ENCODE assay signal across 22 mouse cellular contexts in the genomic region with DNA sequence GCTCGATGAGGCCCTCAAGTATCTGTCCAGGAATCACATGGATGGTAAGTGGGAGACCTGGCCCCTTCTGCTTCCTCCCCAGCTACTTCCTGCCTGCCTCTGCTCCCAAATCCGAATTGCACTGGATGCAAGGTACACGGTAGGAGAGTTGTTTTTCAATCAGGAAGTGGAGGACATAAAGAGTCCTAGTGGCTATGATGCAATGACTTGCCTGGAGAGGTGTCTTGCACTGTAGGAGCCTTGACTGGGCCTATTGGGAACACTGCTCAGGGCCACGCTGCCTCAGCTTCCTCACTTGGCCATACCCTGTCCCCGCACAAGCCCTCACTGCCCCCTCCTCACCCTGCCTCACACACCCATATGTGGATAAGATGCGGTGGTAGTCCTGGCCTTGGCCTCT. TPM values are rescaled to one million over a fixed set of nuclear protein-coding genes. Genes with fewer than 3 reads are reported as not detected.
A peak's percentile ranks its signal among the peaks of the same experiment; 100 is the strongest.
DNase-seq lines count a peak whose midpoint lies in the region; ATAC-seq and TF ChIP-seq lines count a peak whose summit lies in the region.
"Had no signal": no experiment of that assay in that cellular context is flagged by ENCODE, and none has a peak within 500 bp of the region (broad histone marks: within the 10 kb centered on the region; RNA-seq: fewer than 3 reads in every experiment).

No protein-coding gene starts in this region.

- peak overlapping the region; percentile 50 for H3K27ac ChIP-seq in lung, embryonic 15.5 days
- H3K27ac ChIP-seq in intestine, embryonic 15.5 days = no peak overlapping the region
- no peak overlapping the region for H3K27ac ChIP-seq in forebrain, postnatal 0 days (ENCODE audit: low read depth, low read length)
- H3K27ac ChIP-seq: embryonic facial prominence, embryonic 13.5 days; forebrain, embryonic 12.5 days; gastrocnemius, adult 2 months; heart, embryonic 15.5 days; hindbrain, embryonic 13.5 days had no signal

- no peak overlapping the region for H3K9ac ChIP-seq in lung, embryonic 15.5 days
- no peak overlapping the region for H3K9ac ChIP-seq in intestine, embryonic 15.5 days
- no peak overlapping the region for H3K9ac ChIP-seq in forebrain, postnatal 0 days
- H3K9ac ChIP-seq: embryonic facial prominence, embryonic 13.5 days; forebrain, embryonic 12.5 days; heart, embryonic 15.5 days; hindbrain, embryonic 13.5 days had no signal

- WGBS in lung, embryonic 15.5 days = 73% methylated on average over 6 of the region's 6 CpGs
- 73% methylated on average over 6 of the region's 6 CpGs for WGBS in intestine, embryonic 15.5 days
- WGBS in forebrain, postnatal 0 days = 89% methylated on average over 6 of the region's 6 CpGs

- H3K9me3 ChIP-seq in lung, embryonic 15.5 days = no peaks in the 10 kb centered on the region
- H3K9me3 ChIP-seq in intestine, embryonic 15.5 days = no peaks in the 10 kb centered on the region
- no peaks in the 10 kb centered on the region for H3K9me3 ChIP-seq in megakaryocyte, embryonic 14.5 days
- no peaks in the 10 kb centered on the region for H3K9me3 ChIP-seq in forebrain, postnatal 0 days (ENCODE audit: low read length)
- H3K9me3 ChIP-seq: embryonic facial prominence, embryonic 13.5 days; forebrain, embryonic 12.5 days; heart, embryonic 15.5 days; hindbrain, embryonic 13.5 days had no signal

- DNase-seq in lung, postnatal 14 days = no peak
- no peak for DNase-seq in forebrain, postnatal 0 days
- no peak for DNase-seq in left cerebral cortex, adult 11 months (ENCODE audit: low spot score)
- DNase-seq: adrenal gland, adult 2 months; adrenal gland, postnatal 25 days; cerebellum, adult 18-20 months; cerebellum, adult 9-11 months; cerebellum, postnatal 36 days; gastrocnemius, adult 2 months; gastrocnemius, postnatal 25 days; heart, adult 11 months; heart, postnatal 14 days had no signal

- no peak overlapping the region for H3K4me3 ChIP-seq in lung, embryonic 15.5 days
- no peak overlapping the region for H3K4me3 ChIP-seq in intestine, embryonic 15.5 days (replicated peaks)
- peak overlapping the region; percentile 36 for H3K4me3 ChIP-seq in megakaryocyte, embryonic 14.5 days (replicated peaks)
- no peak overlapping the region for H3K4me3 ChIP-seq in forebrain, postnatal 0 days (ENCODE audit: low read depth, low read length)
- H3K4me3 ChIP-seq: embryonic facial prominence, embryonic 13.5 days; forebrain, embryonic 12.5 days; gastrocnemius, adult 2 months; heart, embryonic 15.5 days; hindbrain, embryonic 13.5 days had no signal

- H3K4me2 ChIP-seq in lung, embryonic 15.5 days = no peak overlapping the region
- no peak overlapping the region for H3K4me2 ChIP-seq in intestine, embryonic 15.5 days (replicated peaks)
- no peak overlapping the region for H3K4me2 ChIP-seq in forebrain, postnatal 0 days (ENCODE audit: low read depth)
- H3K4me2 ChIP-seq: embryonic facial prominence, embryonic 13.5 days; forebrain, embryonic 12.5 days; heart, embryonic 11.5 days; heart, embryonic 15.5 days; hindbrain, embryonic 13.5 days had no signal

- TF ChIP-seq CTCF in forebrain, postnatal 0 days (IDR thresholded peaks at IDR 0.05; ENCODE audit: low read depth) = no peak

- H3K36me3 ChIP-seq in lung, embryonic 15.5 days = no peaks in the 10 kb centered on the region
- H3K36me3 ChIP-seq in intestine, embryonic 15.5 days = no peaks in the 10 kb centered on the region
- peaks cover 100% of the 10 kb centered on the region for H3K36me3 ChIP-seq in megakaryocyte, embryonic 14.5 days (replicated peaks; ENCODE audit: low read length)
- no peaks in the 10 kb centered on the region for H3K36me3 ChIP-seq in forebrain, postnatal 0 days (ENCODE audit: insufficient read depth)
- H3K36me3 ChIP-seq: embryonic facial prominence, embryonic 13.5 days; forebrain, embryonic 12.5 days; heart, embryonic 15.5 days; hindbrain, embryonic 13.5 days had no signal

- peaks cover 36% of the 10 kb centered on the region for H3K4me1 ChIP-seq in lung, embryonic 15.5 days
- H3K4me1 ChIP-seq in intestine, embryonic 15.5 days (replicated peaks) = peaks cover 26% of the 10 kb centered on the region
- peaks cover 97% of the 10 kb centered on the region for H3K4me1 ChIP-seq in megakaryocyte, embryonic 14.5 days
- H3K4me1 ChIP-seq in forebrain, postnatal 0 days (ENCODE audit: insufficient read depth) = no peaks in the 10 kb centered on the region
- H3K4me1 ChIP-seq: embryonic facial prominence, embryonic 13.5 days; forebrain, embryonic 12.5 days; hindbrain, embryonic 13.5 days had no signal

- ATAC-seq in lung, embryonic 15.5 days (ENCODE audit: borderline replicate concordance, extremely low read depth, low FRiP score, low TSS enrichment) = no peak
- ATAC-seq in granulocyte monocyte progenitor cell, adult 5-6 weeks (replicated peaks; ENCODE audit: poor library complexity, severe bottlenecking) = peak; percentile 70
- peak; percentile 42 for ATAC-seq in intestine, embryonic 15.5 days
- ATAC-seq in forebrain, postnatal 0 days = no peak
- ATAC-seq: forebrain, embryonic 16.5 days had no signal

- H3K27me3 ChIP-seq in lung, embryonic 15.5 days = no peaks in the 10 kb centered on the region
- H3K27me3 ChIP-seq in intestine, embryonic 15.5 days (replicated peaks) = no peaks in the 10 kb centered on the region
- H3K27me3 ChIP-seq in megakaryocyte, embryonic 14.5 days (replicated peaks) = no peaks in the 10 kb centered on the region
- H3K27me3 ChIP-seq in forebrain, postnatal 0 days (ENCODE audit: insufficient read depth, low read length) = no peaks in the 10 kb centered on the region
- H3K27me3 ChIP-seq: embryonic facial prominence, embryonic 13.5 days; forebrain, embryonic 12.5 days; heart, embryonic 15.5 days; hindbrain, embryonic 13.5 days had no signal

RNA-seq across cellular contexts. Expression of gene P2rx1, which starts 9.9 kb away (rescaled TPM):
- 1.6 and 2.2 TPM in 2 replicates for polyA plus RNA-seq in lung, embryonic 15.5 days (2015; fragmentation: Nextera tagmentation; extraction: Ambion mirVana)
- 10.4 and 13.3 TPM in 2 replicates for total RNA-seq in granulocyte monocyte progenitor cell, adult 5-6 weeks (2014; fragmentation: Nextera tagmentation)
- total RNA-seq in granulocyte monocyte progenitor cell, adult 5-6 weeks (2017) = 3.3 and 4.2 TPM in 2 replicates
- 14.3 and 27.7 TPM in 2 replicates for polyA plus RNA-seq in intestine, embryonic 15.5 days (2015; fragmentation: Nextera tagmentation; extraction: Ambion mirVana)
- polyA plus RNA-seq in megakaryocyte, embryonic 14.5 days (2012; ENCODE audit: insufficient read depth, low replicate concordance) = 400 TPM in 2 replicates
- 0.08 and 2.0 TPM in 2 replicates for total RNA-seq in forebrain, postnatal 0 days (2014; rRNA removed)
- 0.19 and 0.25 TPM in 2 replicates for polyA plus RNA-seq in forebrain, postnatal 0 days (2015; fragmentation: Nextera tagmentation; extraction: Ambion mirVana)

RNA-seq across cellular contexts. Expression of gene Atp2a3, which starts 28.1 kb away (rescaled TPM):
- polyA plus RNA-seq in lung, embryonic 15.5 days (2015; fragmentation: Nextera tagmentation; extraction: Ambion mirVana) = 13.9 and 16.2 TPM in 2 replicates
- total RNA-seq in granulocyte monocyte progenitor cell, adult 5-6 weeks (2014; fragmentation: Nextera tagmentation) = 78.9 and 88.4 TPM in 2 replicates
- 65.9 and 73.9 TPM in 2 replicates for total RNA-seq in granulocyte monocyte progenitor cell, adult 5-6 weeks (2017)
- polyA plus RNA-seq in intestine, embryonic 15.5 days (2015; fragmentation: Nextera tagmentation; extraction: Ambion mirVana) = 23.5 and 25.5 TPM in 2 replicates
- polyA plus RNA-seq in megakaryocyte, embryonic 14.5 days (2012; ENCODE audit: insufficient read depth, low replicate concordance) = 354 and 444 TPM in 2 replicates
- 1.5 and 1.6 TPM in 2 replicates for total RNA-seq in forebrain, postnatal 0 days (2014; rRNA removed)
- polyA plus RNA-seq in forebrain, postnatal 0 days (2015; fragmentation: Nextera tagmentation; extraction: Ambion mirVana) = 1.7 and 2.4 TPM in 2 replicates

RNA-seq across cellular contexts. Expression of gene Camkk1, which starts 29.8 kb away (rescaled TPM):
- 7.7 and 7.8 TPM in 2 replicates for polyA plus RNA-seq in lung, embryonic 15.5 days (2015; fragmentation: Nextera tagmentation; extraction: Ambion mirVana)
- 0.49 and 0.86 TPM in 2 replicates for total RNA-seq in granulocyte monocyte progenitor cell, adult 5-6 weeks (2014; fragmentation: Nextera tagmentation)
- total RNA-seq in granulocyte monocyte progenitor cell, adult 5-6 weeks (2017) = 1.5 and 3.1 TPM in 2 replicates
- 8.5 and 8.6 TPM in 2 replicates for polyA plus RNA-seq in intestine, embryonic 15.5 days (2015; fragmentation: Nextera tagmentation; extraction: Ambion mirVana)
- 6.5 and 19.1 TPM in 2 replicates for polyA plus RNA-seq in megakaryocyte, embryonic 14.5 days (2012; ENCODE audit: insufficient read depth, low replicate concordance)
- total RNA-seq in forebrain, postnatal 0 days (2014; rRNA removed) = 24.2 and 26.3 TPM in 2 replicates
- 22.9 and 25.1 TPM in 2 replicates for polyA plus RNA-seq in forebrain, postnatal 0 days (2015; fragmentation: Nextera tagmentation; extraction: Ambion mirVana)

RNA-seq across cellular contexts. Expression of gene Ncbp3, which starts 58.5 kb away (rescaled TPM):
- polyA plus RNA-seq in lung, embryonic 15.5 days (2015; fragmentation: Nextera tagmentation; extraction: Ambion mirVana) = 11.0 and 12.5 TPM in 2 replicates
- 10.1 and 13.2 TPM in 2 replicates for total RNA-seq in granulocyte monocyte progenitor cell, adult 5-6 weeks (2014; fragmentation: Nextera tagmentation)
- total RNA-seq in granulocyte monocyte progenitor cell, adult 5-6 weeks (2017) = 12.6 and 15.6 TPM in 2 replicates
- polyA plus RNA-seq in intestine, embryonic 15.5 days (2015; fragmentation: Nextera tagmentation; extraction: Ambion mirVana) = 9.3 and 9.7 TPM in 2 replicates
- 1.7 TPM in 1 of 2 replicates, not detected in the other for polyA plus RNA-seq in megakaryocyte, embryonic 14.5 days (2012; ENCODE audit: insufficient read depth, low replicate concordance)
- total RNA-seq in forebrain, postnatal 0 days (2014; rRNA removed) = 8.5 and 11.0 TPM in 2 replicates
- 3.6 and 6.1 TPM in 2 replicates for polyA plus RNA-seq in forebrain, postnatal 0 days (2015; fragmentation: Nextera tagmentation; extraction: Ambion mirVana)

Comparison
In these comparisons a context has a peak if more than half of its experiments do, and no peak if none do; other contexts are left out.
1. ATAC-seq: peak in granulocyte monocyte progenitor cell, adult 5-6 weeks (single experiment) and intestine, embryonic 15.5 days (single experiment); none in lung, embryonic 15.5 days (single experiment) and forebrain, postnatal 0 days (single experiment).
2. RNA of gene P2rx1, which starts 9.9 kb away (polyA plus RNA-seq): 400 TPM in megakaryocyte, embryonic 14.5 days; 14.3 to 27.7 TPM in intestine, embryonic 15.5 days, 1.6 to 2.2 TPM in lung, embryonic 15.5 days and 0.19 to 0.25 TPM in forebrain, postnatal 0 days; every median in the first group is over 10 times any median in the second.
3. RNA of gene Atp2a3, which starts 28.1 kb away (polyA plus RNA-seq): 354 to 444 TPM in megakaryocyte, embryonic 14.5 days; 23.5 to 25.5 TPM in intestine, embryonic 15.5 days, 13.9 to 16.2 TPM in lung, embryonic 15.5 days and 1.7 to 2.4 TPM in forebrain, postnatal 0 days; every median in the first group is over 10 times any median in the second.